Mouse (Mus musculus) liver, embryonic 13.5 days (tissue): ENCODE measurements at regions not wholly inside any gene's neighbourhood (a gene's known extent, or its start where the extent isn't known, plus 50 kb on each side); places are given as distances from the start of the nearest gene placed in this dataset.

Source experiments
- ATAC-seq: fragments of 200-750 bp; cut with Nextera tagmentation; 2 replicates; pipeline ENCODE4 v1.8.0; 2017; ENCODE audit warnings: low read depth, mild to moderate bottlenecking, moderate number of reproducible peaks, moderate library complexity
- DNase-seq: peaks from one replicate; pipeline ENCODE4 v3.0.0; 2022
- H3K27ac ChIP-seq: fragments of 300-500 bp; sonication (generic); 2 replicates; pipeline ENCODE4 v1.5.1; 2015; ENCODE audit warnings: moderate library complexity, mild to moderate bottlenecking, inconsistent platforms
- H3K27me3 ChIP-seq: fragments of 300-500 bp; sonication (generic); 2 replicates; pipeline ENCODE4 v1.6.1; 2015; ENCODE audit warnings: mild to moderate bottlenecking, inconsistent platforms
- H3K36me3 ChIP-seq: fragments of 300-500 bp; sonication (generic); 2 replicates; pipeline ENCODE4 v1.6.1; 2015; ENCODE audit warnings: mild to moderate bottlenecking, inconsistent platforms
- H3K4me1 ChIP-seq: fragments of 300-500 bp; sonication (generic); replicated peaks from 2 replicates; pipeline ENCODE4 v1.6.1; 2015; ENCODE audit warnings: inconsistent platforms
- H3K4me2 ChIP-seq: fragments of 300-500 bp; sonication (generic); 2 replicates; pipeline ENCODE4 v1.6.1; 2015; ENCODE audit warnings: inconsistent platforms, mild to moderate bottlenecking, moderate library complexity
- H3K4me3 ChIP-seq: fragments of 300-500 bp; sonication (generic); replicated peaks from 2 replicates; pipeline ENCODE4 v1.5.1; 2015; ENCODE audit warnings: mild to moderate bottlenecking, inconsistent platforms
- H3K9ac ChIP-seq: fragments of 300-500 bp; sonication (generic); 2 replicates; pipeline ENCODE4 v1.6.1; 2015; ENCODE audit warnings: mild to moderate bottlenecking, inconsistent platforms
- H3K9me3 ChIP-seq: fragments of 300-500 bp; sonication (generic); replicated peaks from 2 replicates; pipeline ENCODE4 v1.6.1; 2016; ENCODE audit warnings: inconsistent platforms
- WGBS: fragments of 180-500 bp; shearing (Covaris S2); methylation state at CpG from one replicate; pipeline ENCODE4 v1.1.7; 2015; ENCODE audit not compliant: insufficient replicate concordance; 5-methylcytosine and 5-hydroxymethylcytosine counted together

DNA sequence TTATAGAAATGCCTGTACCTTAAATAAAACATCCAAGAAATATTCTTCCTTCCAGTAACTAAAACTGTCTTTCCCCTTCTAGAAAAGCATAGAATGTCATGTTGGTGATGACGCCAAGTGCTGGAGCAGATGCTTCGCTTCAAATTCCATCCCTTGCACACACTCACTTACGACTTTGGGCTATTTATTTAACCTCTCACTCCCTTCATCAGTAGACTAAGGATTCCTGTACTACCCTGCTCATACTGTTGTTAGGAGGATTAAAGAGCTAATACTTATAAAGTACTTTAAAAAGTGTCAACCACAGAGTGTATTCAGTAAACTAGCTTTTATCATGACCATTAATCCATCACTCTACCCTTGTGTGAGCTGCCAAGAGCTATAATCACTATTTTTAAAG is 296.8 kb upstream of the Cited2 start:
- DNase-seq (no peak), ATAC-seq (no peak)
- WGBS, result 73% methylated on average over 3 of the region's 3 CpGs
- no peaks in the 10 kb centered on the region for H3K4me1 ChIP-seq
- no peaks in the 10 kb centered on the region for H3K36me3 ChIP-seq
- no peaks in the 10 kb centered on the region for H3K27me3 ChIP-seq
- no peak overlapping the region for H3K27ac ChIP-seq
- H3K9me3 ChIP-seq, result no peaks in the 10 kb centered on the region
- H3K9ac ChIP-seq, result no peak overlapping the region
- H3K4me3 ChIP-seq, result no peak overlapping the region
- no peak overlapping the region for H3K4me2 ChIP-seq

DNA sequence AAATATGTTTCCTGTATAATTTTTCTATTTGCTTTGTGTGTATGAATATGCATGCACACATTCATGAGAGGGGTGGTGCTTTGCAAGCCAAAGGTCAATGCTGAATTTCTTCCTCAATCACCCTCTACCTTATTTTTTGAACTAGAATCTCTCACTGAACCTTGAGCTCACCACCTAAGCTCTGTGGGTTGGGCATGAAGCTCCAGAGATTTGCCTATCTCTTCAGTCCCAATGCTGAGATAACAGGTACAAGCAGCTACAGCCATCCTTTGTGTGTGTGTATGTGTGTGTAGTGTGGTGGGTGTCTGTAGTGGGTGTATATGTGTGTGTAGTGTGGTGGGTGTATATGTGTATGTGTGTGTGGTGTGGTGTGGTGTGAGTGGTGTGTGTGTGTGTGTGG is 295.7 kb upstream of the Cited2 start:
- Histone ChIP-seq H3K27ac (no peak overlapping the region), H3K4me3 (no peak overlapping the region), H3K4me1 (no peaks in the 10 kb centered on the region), H3K4me2 (no peak overlapping the region), H3K9me3 (no peaks in the 10 kb centered on the region), H3K36me3 (no peaks in the 10 kb centered on the region), H3K9ac (no peak overlapping the region), H3K27me3 (no peaks in the 10 kb centered on the region)
- ATAC-seq (no peak), DNase-seq (no peak)

DNA sequence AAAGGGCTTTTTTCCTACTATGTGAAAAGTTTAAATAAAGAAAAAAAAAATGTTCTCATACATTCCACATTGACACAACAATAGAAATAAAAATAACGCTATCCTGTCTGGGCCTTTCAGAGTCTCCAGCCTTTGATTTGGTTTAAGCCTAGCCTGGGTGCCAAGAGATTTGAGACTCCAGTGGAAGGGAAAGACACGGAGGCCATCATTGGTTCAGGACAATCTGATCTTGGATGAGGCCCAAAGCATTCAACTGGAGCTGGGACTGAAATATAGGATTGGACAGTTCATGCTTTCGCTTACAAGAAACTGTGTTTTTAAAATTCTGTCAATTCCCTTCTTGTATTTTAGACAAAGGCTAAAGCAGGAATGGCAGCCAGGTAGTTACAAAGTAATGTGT is 294.7 kb upstream of the Cited2 start:
- H3K27me3 ChIP-seq, result no peaks in the 10 kb centered on the region
- no peak overlapping the region for H3K9ac ChIP-seq
- no peak for ATAC-seq
- no peak overlapping the region for H3K4me2 ChIP-seq
- H3K36me3 ChIP-seq, result no peaks in the 10 kb centered on the region
- no peak overlapping the region for H3K4me3 ChIP-seq
- DNase-seq, result no peak
- no peaks in the 10 kb centered on the region for H3K4me1 ChIP-seq
- H3K27ac ChIP-seq, result no peak overlapping the region
- WGBS, result 73% methylated on average over 3 of the region's 3 CpGs
- H3K9me3 ChIP-seq, result no peaks in the 10 kb centered on the region

DNA sequence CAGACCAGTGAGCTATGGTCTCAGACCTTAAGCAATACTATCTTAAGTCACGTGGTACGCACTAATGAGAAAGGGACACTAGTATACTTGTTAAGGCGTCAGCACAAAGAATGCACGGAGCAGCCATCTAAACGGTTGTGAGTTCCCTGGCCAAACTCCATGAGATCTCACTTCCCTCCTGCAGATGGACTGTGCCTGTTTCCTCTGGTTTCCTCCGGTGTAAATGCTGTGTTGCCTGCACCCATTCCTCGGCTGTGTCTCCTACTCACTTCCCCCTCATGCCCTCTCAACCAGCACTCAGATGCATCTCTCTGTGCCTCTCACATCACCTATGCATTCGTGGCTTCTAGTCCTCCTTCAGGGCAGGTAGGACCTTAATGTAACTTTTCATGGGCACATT is 291.9 kb upstream of the Cited2 start:
- H3K27ac ChIP-seq, result no peak overlapping the region
- no peaks in the 10 kb centered on the region for H3K9me3 ChIP-seq
- no peaks in the 10 kb centered on the region for H3K36me3 ChIP-seq
- H3K27me3 ChIP-seq, result no peaks in the 10 kb centered on the region
- no peak overlapping the region for H3K4me2 ChIP-seq
- H3K4me3 ChIP-seq, result no peak overlapping the region
- no peak overlapping the region for H3K9ac ChIP-seq
- H3K4me1 ChIP-seq, result no peaks in the 10 kb centered on the region
- DNase-seq, result no peak
- ATAC-seq, result no peak
- 58% methylated on average over 8 of the region's 8 CpGs for WGBS

DNA sequence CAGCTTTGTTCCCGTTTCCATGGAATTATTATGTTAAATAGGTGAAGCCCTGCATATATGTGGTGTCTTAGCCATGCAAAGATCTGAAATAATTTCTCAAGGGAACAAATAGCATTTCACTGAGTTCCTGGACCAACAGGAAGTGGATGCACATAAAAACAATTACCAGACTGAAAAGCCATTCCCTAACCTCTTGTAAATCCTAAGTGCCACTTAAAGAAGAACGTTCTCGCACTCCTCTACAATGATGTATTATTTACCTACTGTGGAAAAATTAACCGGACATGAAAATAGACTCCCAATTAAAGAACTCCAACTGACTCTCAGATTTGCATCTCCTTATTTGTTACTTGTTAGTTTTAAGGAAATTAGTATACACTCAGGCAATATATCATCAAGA is 288.9 kb upstream of the Cited2 start:
- Histone ChIP-seq H3K4me1 (no peaks in the 10 kb centered on the region), H3K27ac (no peak overlapping the region)
- WGBS, result 82% methylated on average over 4 of the region's 4 CpGs

DNA sequence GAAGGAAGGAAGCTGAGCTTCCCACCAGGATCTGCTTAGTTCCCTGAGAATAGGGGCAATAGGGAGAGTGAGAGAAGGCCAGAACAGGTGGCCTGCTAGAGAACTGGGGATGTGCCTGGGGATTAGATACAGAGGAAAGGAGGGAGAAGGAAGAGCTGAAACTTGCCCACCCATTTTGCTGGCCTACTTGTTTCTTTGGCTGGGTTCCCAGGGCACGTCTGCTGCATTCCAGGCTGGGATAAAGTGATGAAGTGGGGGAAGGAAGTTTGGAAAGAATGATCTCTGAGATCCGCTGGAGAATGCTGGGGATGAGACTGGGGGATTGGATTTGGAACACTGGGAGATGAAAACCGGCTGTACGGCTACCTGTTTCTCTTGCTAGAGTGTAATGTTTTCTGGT is 272.8 kb upstream of the Cited2 start:
- no peaks in the 10 kb centered on the region for H3K27me3 ChIP-seq
- DNase-seq (no peak), ATAC-seq (no peak)
- H3K9me3 ChIP-seq, result no peaks in the 10 kb centered on the region
- no peak overlapping the region for H3K4me3 ChIP-seq
- no peak overlapping the region for H3K27ac ChIP-seq
- H3K9ac ChIP-seq, result no peak overlapping the region
- WGBS, result 59% methylated on average over 4 of the region's 4 CpGs
- no peak overlapping the region for H3K4me2 ChIP-seq
- no peaks in the 10 kb centered on the region for H3K36me3 ChIP-seq
- H3K4me1 ChIP-seq, result no peaks in the 10 kb centered on the region

More for the DNA sequence above, 288.9 kb upstream of the Cited2 start:
- DNase-seq, result no peak
- no peak overlapping the region for H3K4me2 ChIP-seq
- no peak overlapping the region for H3K9ac ChIP-seq
- H3K36me3 ChIP-seq, result no peaks in the 10 kb centered on the region
- ATAC-seq, result no peak
- no peaks in the 10 kb centered on the region for H3K9me3 ChIP-seq
- no peak overlapping the region for H3K4me3 ChIP-seq
- no peaks in the 10 kb centered on the region for H3K27me3 ChIP-seq

DNA sequence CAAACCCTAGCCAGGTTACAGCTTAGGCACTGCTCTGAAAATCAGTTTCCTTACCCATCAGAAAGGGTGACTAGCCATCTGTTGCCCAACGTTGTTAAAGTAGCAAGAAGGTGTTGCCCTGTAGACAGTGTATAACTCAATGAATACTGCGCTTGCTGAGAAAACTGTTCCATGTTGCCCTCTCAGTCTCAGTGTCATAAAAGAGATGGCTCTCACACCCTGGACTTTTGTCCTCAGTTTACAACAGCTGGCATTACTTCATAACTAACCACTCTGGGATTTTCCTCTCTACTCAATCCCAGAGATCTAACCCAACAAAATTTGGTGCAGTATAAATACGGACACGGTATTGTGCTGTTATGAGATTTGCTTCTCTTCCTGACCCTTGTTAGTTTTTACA is 252.1 kb upstream of the Cited2 start:
- H3K27me3 ChIP-seq, result no peaks in the 10 kb centered on the region
- no peak overlapping the region for H3K9ac ChIP-seq
- ATAC-seq (no peak), DNase-seq (no peak)
- H3K4me1 ChIP-seq, result no peaks in the 10 kb centered on the region
- 74% methylated on average over 4 of the region's 4 CpGs for WGBS
- no peaks in the 10 kb centered on the region for H3K9me3 ChIP-seq
- H3K36me3 ChIP-seq, result no peaks in the 10 kb centered on the region
- no peak overlapping the region for H3K4me3 ChIP-seq
- H3K27ac ChIP-seq, result no peak overlapping the region
- H3K4me2 ChIP-seq, result no peak overlapping the region

DNA sequence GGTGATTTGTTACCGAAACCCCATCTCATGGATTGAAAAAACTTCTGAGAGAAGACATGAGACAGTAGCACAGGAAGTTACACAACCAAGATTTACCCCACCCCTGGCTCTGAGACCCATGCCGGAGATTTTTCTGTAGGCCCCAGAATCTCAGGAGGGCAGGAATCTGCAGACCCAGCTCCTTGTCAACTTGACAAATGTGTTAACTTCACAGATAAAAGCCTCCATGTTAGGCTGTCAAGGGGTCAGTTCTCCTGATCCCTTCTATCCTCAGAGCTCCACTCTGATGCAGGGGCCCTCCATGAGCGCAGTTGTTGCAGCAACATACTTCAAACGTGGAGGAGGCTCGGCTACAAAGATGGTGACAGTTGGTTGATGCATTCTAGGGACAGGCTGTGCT is 250.5 kb upstream of the Cited2 start:
- Histone ChIP-seq H3K4me3 (no peak overlapping the region), H3K9ac (no peak overlapping the region), H3K27me3 (no peaks in the 10 kb centered on the region), H3K4me1 (no peaks in the 10 kb centered on the region), H3K36me3 (no peaks in the 10 kb centered on the region), H3K4me2 (no peak overlapping the region), H3K27ac (no peak overlapping the region), H3K9me3 (no peaks in the 10 kb centered on the region)
- DNase-seq (no peak), ATAC-seq (no peak)
- 54% methylated on average over 5 of the region's 5 CpGs for WGBS

DNA sequence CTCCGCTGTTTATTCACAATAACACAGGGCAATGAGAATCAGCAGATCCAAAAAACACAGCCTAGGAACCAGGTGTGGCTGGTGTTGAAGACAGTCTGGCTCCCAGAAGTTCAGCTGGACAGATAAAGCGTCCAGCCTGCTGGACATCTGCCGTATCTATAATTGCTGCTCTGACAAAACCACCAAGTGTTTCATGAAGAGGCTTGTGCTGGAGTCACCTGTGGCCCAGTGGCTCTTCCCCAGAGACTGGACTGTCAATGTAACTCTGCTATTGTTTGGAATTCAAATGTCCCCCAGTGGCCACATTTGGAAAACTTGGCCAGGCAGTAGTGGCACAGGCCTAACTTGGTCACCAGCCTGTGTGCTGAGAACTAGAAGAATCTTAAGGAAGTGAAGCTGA is 247.0 kb upstream of the Cited2 start:
- Histone ChIP-seq H3K27ac (no peak overlapping the region), H3K36me3 (no peaks in the 10 kb centered on the region), H3K4me3 (no peak overlapping the region), H3K4me1 (no peaks in the 10 kb centered on the region), H3K9ac (no peak overlapping the region), H3K27me3 (no peaks in the 10 kb centered on the region), H3K4me2 (no peak overlapping the region), H3K9me3 (no peaks in the 10 kb centered on the region)
- WGBS, result 83% methylated on average over 3 of the region's 3 CpGs
- DNase-seq (no peak), ATAC-seq (no peak)

DNA sequence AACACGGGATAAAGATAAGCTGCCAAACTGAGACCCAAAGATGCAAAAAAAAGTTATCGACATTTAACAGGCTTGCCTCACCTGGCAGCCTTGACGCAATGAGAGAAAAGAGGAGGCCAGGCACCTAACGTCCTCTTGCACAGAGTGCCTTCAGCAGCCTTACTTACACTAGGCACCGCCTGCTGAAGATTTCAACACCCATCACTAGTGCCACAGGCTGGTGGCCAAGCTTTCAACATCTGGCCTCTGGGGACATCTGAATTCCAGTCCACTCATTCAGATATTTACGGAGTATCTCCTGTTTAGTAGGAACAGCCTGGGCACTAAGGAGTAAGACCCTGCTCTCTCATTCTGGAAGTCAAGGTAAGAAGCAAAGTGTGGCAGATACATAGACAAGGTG is 246.3 kb upstream of the Cited2 start:
- DNase-seq (no peak), ATAC-seq (no peak)
- no peaks in the 10 kb centered on the region for H3K27me3 ChIP-seq
- no peak overlapping the region for H3K4me2 ChIP-seq
- 69% methylated on average over 6 of the region's 6 CpGs for WGBS
- H3K27ac ChIP-seq, result no peak overlapping the region
- H3K4me3 ChIP-seq, result no peak overlapping the region
- no peaks in the 10 kb centered on the region for H3K4me1 ChIP-seq
- H3K36me3 ChIP-seq, result no peaks in the 10 kb centered on the region
- H3K9ac ChIP-seq, result no peak overlapping the region
- no peaks in the 10 kb centered on the region for H3K9me3 ChIP-seq

DNA sequence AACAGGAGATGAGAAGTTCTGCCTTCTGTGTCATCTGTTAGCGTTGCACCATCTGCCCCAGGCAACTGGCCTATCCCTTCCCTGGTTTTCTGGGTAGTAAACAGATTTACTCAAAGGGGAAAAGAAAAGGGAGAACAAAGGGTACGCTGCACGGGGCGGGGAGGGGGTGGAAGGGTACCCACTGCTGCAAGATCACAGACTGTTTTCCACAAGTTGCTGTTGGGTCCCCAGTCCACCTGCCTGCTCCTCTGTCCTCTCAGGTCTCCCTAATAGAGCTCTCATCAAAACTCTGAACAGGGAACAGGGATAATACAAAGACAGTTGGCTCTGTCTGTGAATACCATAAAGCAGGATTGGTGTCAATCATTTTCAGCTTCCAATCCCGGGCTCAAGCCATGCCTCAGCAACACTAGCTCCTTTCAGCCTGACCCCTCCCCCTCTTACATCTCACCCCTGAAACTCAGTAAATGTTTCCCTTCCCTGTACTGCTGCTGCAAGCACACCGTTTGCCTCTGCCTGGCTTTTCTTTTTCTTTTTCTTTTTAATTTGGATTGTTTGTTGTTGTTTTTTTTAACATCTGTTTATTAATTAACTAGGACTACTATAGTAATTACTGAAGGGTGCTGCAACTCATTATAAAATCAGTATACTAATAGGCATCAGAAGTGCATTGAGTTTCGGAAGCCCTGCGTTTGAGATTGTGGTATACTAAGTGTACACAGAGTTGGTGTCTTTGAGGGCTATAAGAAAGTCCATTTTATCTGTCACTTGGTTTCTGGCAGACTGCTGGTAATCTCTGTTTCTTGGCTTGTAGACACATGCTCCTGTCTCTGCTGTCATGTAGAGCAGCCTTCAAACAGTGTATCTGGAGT is 244.0 kb upstream of the Cited2 start:
- no peak overlapping the region for H3K4me2 ChIP-seq
- H3K27me3 ChIP-seq, result no peaks in the 10 kb centered on the region
- ATAC-seq (no peak), DNase-seq (no peak)
- WGBS, result 37% methylated on average over 8 of the region's 8 CpGs
- no peaks in the 10 kb centered on the region for H3K9me3 ChIP-seq
- H3K4me3 ChIP-seq, result no peak overlapping the region
- no peak overlapping the region for H3K9ac ChIP-seq
- no peaks in the 10 kb centered on the region for H3K4me1 ChIP-seq
- H3K36me3 ChIP-seq, result no peaks in the 10 kb centered on the region
- no peak overlapping the region for H3K27ac ChIP-seq

DNA sequence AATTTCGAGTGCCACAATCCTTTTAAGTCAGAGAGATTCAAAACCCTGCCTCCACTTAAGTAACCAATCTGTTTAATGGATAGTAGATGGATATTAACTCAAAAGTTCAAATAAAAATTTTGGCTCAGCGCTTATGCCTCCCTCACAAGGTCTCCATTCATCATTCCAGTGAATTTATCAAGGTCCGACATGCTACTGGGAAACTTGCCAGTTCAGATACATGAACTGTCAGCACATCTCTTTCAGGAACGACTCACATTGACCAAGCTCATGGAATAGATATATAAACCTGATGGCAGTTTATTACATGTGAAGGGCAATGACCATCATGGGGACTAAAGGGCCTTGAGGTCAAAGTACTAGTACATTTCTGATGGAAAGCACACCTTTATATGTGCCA is 240.3 kb upstream of the Cited2 start:
- Histone ChIP-seq H3K4me3 (no peak overlapping the region), H3K36me3 (no peaks in the 10 kb centered on the region), H3K9ac (no peak overlapping the region), H3K4me1 (peaks cover 4% of the 10 kb centered on the region; the same call in 1 of the 2 replicates), H3K27me3 (no peaks in the 10 kb centered on the region), H3K27ac (no peak overlapping the region), H3K9me3 (no peaks in the 10 kb centered on the region), H3K4me2 (no peak overlapping the region)
- DNase-seq (no peak), ATAC-seq (no peak)
- WGBS, result 64% methylated on average over 4 of the region's 4 CpGs
